Mouse (Mus musculus): ENCODE data around the gene Rnf144b.

The Rnf144b gene

GRCm38 (mm10) chr13:47183033-47183730 is 60.7 kb downstream of the Rnf144b start:
- DNase-seq = no peak

DNA sequence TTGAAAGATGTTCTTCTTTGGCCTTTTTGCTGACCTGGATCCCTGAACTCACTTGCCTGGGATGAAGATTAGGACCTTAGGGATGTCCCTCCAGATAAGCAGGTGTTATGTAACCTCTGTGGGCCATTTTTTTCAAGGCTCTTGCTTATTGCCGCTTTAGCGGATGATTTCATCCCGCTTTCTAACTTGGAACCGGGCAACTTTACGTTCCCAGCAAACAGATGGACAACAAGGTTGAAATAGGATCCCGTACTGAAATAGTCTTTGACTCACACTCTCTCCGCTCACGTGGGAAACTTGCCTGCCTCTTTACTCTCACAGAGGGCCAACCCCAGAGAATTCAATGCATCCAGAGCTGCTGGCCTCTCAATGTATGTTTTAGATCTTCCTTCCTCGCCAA is 61.3 kb downstream of the Rnf144b start:
- no peak for DNase-seq

DNA sequence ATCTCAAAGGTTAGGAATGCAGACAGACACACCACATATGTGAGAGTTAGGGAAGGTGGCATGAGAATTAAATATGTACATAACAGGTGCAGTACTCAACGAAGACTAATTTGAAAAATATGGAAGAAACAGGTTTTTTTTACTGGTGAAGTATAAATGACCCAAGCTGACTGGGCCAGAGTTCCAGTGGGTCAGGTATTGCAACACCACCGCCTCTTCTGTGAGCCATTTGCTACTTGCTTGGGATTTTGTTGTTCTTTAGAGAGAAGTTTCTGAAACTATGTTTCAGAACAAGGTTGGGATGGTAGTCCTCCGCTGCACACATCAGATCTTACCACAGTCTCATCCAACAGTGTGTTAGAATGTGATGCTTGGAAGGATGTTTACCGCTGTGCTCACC is 65.4 kb downstream of the Rnf144b start:
- DNase-seq = no peak

GRCm38 (mm10) chr13:47189971-47190370 is 67.5 kb downstream of the Rnf144b start:
- no peak for DNase-seq

DNA sequence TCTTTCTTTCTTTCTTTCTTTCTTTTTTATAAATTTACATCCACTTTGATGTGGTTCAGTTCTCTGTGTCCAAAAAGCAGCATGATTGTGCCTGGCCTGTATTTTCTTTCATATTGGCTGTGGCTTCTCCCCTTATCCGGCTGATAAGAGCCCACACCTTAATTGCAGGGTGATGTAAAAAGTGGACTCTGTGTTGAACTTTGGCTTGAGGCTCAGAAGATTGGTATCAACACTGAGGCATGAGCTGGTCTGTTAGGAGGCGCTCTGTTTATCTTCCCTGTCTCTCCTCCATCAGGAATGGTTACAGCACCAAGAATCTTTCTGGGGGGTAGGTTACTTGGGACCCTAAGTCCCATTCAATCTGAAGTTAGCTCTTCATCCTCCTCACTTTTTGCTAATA is 69.7 kb downstream of the Rnf144b start:
- DNase-seq = no peak

- DNase-seq = no peak
These were observed 70.3 kb downstream of the Rnf144b start for GRCm38 (mm10) chr13:47192771-47193170.

DNA sequence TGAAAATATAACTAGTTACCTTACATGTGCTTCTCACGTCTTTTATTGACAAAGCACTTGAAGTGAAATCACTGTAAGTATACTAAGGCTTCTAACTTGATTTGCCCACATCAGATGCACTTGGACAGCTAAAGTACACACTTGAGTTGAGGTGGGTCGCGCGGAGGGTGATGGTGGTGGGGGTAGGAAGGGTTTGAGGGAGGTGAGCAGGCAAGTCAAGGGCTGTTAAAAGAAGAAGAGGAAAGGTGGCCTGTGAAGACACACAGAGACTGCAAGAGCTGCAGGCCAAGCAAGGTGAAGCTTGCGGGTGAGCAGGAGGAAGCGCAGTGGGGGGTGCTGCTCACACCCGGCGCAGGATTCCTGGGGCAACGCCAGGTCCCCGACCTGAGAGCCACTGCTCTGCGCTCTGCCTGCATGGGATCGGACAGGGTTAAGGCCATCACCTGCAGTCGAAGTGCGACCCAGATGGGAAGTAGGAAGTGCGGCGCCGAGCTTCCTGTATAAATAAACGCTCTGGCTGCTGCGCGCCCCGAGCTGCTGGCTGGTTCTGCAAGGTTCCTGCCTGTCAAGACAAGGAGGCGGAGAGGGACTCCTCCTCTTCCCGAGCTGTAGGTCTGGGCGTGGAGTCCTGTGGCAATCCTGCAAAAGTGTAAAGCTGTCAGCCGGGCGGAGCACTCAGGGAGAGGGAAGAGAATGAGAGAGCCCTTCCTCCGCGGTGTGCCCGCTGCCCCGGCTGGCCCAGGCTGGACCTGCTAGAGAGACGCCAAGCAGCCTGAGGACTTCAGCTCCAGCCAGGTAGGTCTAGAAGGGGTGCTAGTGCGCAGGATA is 71.1 kb downstream of the Rnf144b start:
- peak; percentile 87 for DNase-seq

DNA sequence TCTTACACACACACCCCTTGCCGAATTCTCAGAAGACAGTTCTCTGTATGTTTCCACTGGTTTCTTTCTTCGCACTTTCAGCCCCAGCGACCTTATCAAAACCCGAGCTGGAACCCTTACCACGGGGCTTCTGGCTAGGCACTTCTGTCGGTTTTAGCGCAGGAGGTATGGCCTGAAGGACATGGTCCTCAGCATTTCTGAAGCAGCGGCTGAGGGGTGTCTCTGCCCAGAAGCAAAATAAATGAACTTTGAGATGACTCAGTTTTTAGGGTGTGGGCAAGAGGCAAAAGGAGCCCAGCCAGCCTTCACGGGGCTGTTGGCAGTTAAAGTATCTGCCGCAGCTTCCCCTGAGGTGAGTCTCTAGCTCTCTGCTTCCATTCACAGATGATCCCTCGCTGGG is 72.2 kb downstream of the Rnf144b start:
- DNase-seq = no peak

DNA sequence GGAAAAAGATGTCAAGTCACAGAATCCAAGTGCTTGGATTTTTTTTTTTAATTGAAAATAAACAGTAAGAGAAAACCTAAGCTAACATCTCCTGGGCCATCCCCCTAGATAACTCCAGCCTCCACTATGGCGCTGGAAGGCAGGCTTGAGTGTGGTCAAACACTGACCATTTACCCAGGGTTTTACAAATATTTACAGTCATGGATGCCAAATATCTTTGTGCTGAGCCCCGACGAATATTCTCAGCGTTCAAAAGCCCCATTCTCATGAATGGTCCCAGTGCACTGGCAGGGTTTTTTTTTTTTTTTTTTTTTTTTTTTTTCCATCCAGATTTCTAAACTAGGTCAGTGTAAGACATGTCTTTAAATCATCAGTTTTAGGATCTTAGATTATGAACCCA is 73.0 kb downstream of the Rnf144b start:
- DNase-seq = no peak

GRCm38 (mm10) chr13:47200011-47200670 is 77.7 kb downstream of the Rnf144b start:
- DNase-seq = no peak

GRCm38 (mm10) chr13:47201962-47202624 is 79.6 kb downstream of the Rnf144b start:
- no peak for DNase-seq

- DNase-seq = no peak
These were observed 88.0 kb downstream of the Rnf144b start for GRCm38 (mm10) chr13:47210496-47210895.

GRCm38 (mm10) chr13:47210992-47211391 is 88.5 kb downstream of the Rnf144b start:
- DNase-seq = no peak

DNA sequence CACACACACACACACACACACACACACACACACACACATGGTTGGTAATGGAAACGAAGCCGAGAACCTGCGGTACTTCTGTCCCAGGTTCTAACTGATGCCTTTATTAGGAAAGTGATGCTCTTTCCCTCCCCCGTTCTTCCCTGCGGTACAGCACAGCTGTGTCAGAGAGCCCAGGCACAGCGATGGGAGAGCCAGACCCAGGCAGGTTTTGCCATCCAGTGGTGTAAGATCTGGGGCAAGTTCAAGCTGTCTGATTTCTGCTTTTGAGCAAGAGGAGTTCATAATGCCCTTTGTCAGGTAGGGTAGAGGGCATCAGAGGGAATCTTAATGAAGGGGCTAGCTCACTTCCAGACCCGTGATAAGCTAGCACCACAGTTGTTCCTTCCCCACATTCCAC is 89.1 kb downstream of the Rnf144b start:
- DNase-seq = no peak

DNA sequence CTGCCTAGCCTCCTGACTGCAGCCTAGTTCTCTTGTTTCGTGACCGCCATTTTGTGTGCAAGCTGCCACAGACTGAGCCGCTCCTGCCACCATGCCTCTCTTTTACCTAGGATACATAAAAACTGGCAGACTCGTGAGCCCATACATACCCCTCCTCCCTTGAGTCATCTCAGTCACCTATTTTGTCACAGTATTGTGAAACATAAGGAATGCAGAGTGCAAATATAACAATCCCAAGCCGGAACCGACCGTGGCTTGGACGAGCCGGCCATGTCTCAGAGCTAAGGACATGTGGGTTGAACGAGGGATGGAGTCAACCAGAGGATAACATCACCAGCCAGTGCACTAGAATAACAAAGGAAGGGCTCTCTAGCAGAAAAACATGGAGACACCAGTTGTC is 91.4 kb downstream of the Rnf144b start:
- DNase-seq = no peak

GRCm38 (mm10) chr13:47214895-47215294 is 92.4 kb downstream of the Rnf144b start:
- no peak for DNase-seq

DNA sequence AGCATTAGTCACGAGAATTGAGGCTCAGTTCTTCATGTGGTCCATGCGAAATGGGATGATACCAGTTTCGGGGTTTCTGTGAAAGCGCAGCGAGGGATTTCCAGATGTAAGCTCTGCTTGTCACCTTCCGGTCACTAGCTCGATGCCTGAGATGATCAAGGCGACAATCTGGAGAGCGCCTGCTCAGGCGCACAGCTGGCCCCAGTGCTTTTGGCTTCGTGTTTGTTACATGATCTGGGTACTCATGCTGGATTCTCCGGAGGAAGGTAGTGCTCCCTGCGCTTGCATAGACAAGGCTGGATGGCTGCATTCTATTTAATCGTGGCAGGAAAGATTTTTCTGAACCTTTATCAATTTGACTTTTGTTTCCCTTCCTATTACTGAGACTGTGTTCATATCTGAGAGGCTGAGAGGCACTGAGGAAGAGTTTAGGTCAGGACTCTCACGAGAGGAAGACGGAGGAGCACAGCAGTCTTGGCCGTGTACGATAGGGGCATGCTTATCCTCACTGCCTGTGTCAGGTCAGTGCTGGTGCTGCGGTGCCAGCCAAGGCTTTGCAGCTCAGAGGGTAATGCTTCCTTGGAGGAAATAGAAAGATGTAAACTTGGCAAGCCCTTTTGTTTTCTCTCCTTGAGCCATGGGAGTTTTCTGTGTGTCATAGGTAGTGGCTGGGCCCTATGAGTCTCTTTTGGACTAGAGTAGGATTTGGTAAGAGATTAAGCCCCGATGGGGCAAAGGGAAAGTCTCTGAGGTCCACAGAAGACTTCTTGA is 93.5 kb downstream of the Rnf144b start:
- DNase-seq = no peak

DNA sequence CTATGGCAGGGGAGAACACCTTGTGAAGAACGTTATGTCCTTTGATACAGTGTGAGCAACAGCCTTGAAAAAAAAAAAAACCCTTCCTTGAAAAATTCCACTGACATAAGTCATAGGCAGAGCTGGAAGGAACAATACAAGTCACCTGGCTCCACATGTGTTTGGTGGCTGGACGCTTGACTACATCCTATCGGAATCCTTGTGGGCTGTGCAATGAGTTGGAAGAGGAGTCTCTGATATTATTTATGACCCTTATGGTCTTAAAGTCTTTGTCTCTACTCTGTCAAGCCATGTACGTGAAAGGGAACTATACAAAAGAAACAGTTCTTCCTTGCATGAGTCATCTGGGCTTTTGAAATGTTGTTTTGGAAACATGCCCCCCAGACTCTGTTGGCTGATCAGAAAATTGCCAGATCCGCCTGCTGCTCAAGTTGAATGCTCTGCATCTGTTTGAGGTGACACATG is 94.7 kb downstream of the Rnf144b start:
- DNase-seq = no peak

GRCm38 (mm10) chr13:47218351-47218750 is 95.9 kb downstream of the Rnf144b start:
- DNase-seq = no peak

- no peak for DNase-seq
These were observed 98.0 kb downstream of the Rnf144b start for GRCm38 (mm10) chr13:47220426-47220825.

DNA sequence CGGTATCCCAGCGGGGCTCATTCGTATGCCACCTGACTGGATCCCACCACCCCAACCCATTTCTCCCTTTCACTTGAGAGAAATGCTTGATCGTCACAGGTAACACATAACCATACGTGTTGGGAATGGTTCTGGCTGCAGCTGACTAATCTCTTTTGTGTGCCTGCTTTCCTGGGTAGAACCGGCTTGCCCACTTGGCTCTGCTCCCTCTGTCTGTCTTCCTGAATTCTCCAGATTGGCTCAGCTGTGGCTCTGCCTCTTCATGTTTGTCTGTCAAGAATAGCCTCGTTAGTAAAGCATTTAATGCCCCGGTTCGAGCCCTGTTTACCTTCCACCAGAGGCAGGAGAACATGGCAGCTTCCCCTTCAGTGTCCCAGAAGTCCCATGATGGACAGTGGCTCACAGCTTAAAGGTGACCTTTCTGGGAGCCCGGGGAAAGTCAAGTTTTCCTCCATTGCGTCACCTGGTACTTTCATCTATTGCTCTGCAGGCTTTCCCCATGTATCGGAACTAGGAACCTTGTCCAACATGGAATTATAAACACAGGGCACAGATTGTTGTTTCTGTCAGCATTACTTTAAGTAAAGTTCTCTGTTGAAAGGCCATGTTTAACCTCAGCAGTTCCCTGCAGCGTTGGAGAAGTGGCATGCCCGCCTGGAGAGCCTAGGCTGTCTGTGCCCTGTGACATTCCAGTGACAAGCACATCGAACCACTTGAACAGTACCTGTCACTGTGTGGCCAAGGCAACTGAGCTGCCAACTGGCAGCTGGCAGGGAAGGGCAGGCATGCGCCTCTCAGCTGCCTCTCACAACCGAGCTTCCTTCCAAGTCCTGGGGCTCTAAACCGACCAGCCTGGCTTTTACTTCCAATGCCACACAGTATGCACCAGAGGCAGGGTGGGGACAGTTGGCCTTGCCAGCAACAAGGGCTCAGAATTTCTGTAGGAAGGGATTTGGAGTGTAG is 101.4 kb downstream of the Rnf144b start:
- DNase-seq = peak; percentile 68
